Mouse (Mus musculus): ENCODE data around the gene Pgghg.

GRCm38 (mm10) chr7:140952441-140952840 is 11.2 kb downstream of the Pgghg start:
- TF ChIP-seq CTCF (conservative IDR thresholded peaks at IDR 0.05 in 1 of 2, IDR thresholded peaks at IDR 0.05 in 1 of 2; ENCODE audit: low read depth in 2 of 2, low read length in 2 of 2) (no peak), TBP (conservative IDR thresholded peaks at IDR 0.05; ENCODE audit: low read depth, low read length) (no peak), ZMIZ1 (IDR thresholded peaks at IDR 0.05; ENCODE audit: low read depth, low read length) (no peak), EP300 (IDR thresholded peaks at IDR 0.05; ENCODE audit: low read length) (no peak), POLR2A (IDR thresholded peaks at IDR 0.05; ENCODE audit: low read depth, low read length) (no peak), RAD21 (IDR thresholded peaks at IDR 0.05; ENCODE audit: low read depth, low read length) (no peak)
